Mouse (Mus musculus) thymus, adult 18-20 months (tissue): Measurements from ENCODE around the gene Il18rap.
"Not testable (repeated sequence)": the region's sequence is repeated elsewhere in the genome, so short reads cannot be mapped to it uniquely, and the experiment has no call there.

ENCODE experiments used
- DNase-seq, 2 experiments: peaks; one replicate each; pipeline ENCODE4 v3.0.0; 2022; ENCODE audit warnings: mixed read lengths in 2 of 2

Gene Il18rap

GRCm38 (mm10) chr1:40546645-40547044, 31.5 kb downstream of the Il18rap start:
- DNase-seq, result no peak

GRCm38 (mm10) chr1:40547064-40547572, 32.0 kb downstream of the Il18rap start:
- DNase-seq, result no peak

- no peak for DNase-seq
These were observed 32.6 kb downstream of the Il18rap start for GRCm38 (mm10) chr1:40547762-40548161.

- DNase-seq, result no peak
These were observed 54.2 kb downstream of the Il18rap start for GRCm38 (mm10) chr1:40569374-40569773.

GRCm38 (mm10) chr1:40579784-40580183, 64.6 kb downstream of the Il18rap start, which contains the start of gene Slc9a4:
Gene Slc9a4, plus strand, starts transcription at chr1:40580081.
- DNase-seq, result no peak

GRCm38 (mm10) chr1:40580269-40580668, 65.1 kb downstream of the Il18rap start:
- DNase-seq, result no peak

GRCm38 (mm10) chr1:40586776-40587175, 71.6 kb downstream of the Il18rap start:
- no peak for DNase-seq

- no peak for DNase-seq
These were observed 75.8 kb downstream of the Il18rap start for GRCm38 (mm10) chr1:40590931-40591330.

GRCm38 (mm10) chr1:40597822-40598221, 82.7 kb downstream of the Il18rap start:
- no peak for DNase-seq

GRCm38 (mm10) chr1:40599661-40600060, 84.5 kb downstream of the Il18rap start:
- DNase-seq, result not testable (repeated sequence)

GRCm38 (mm10) chr1:40600394-40601327, 85.5 kb downstream of the Il18rap start:
- no peak for DNase-seq
